In genomic region chr7:4901171-4901570, GRCm38 (mm10) we compare ENCODE assay signal across 9 mouse cellular contexts. TPM values are rescaled to one million over a fixed set of nuclear protein-coding genes. Genes with fewer than 3 reads are reported as not detected.
A peak's percentile ranks its signal among the peaks of the same experiment; 100 is the strongest.
DNase-seq lines count a peak whose midpoint lies in the region; ATAC-seq and TF ChIP-seq lines count a peak whose summit lies in the region.
"Had no signal": no experiment of that assay in that cellular context is flagged by ENCODE, and none has a peak within 500 bp of the region (broad histone marks: within the 10 kb centered on the region; RNA-seq: fewer than 3 reads in every experiment).

No protein-coding gene starts in this region.

- no peak overlapping the region for H3K27ac ChIP-seq in forebrain, postnatal 0 days (ENCODE audit: low read depth, low read length)
- H3K27ac ChIP-seq in forebrain, embryonic 16.5 days (ENCODE audit: low read length): no peak overlapping the region
- peak overlapping the region; percentile 37; the same call in 1 of the 2 replicates for H3K27ac ChIP-seq in heart, embryonic 15.5 days
- no peak overlapping the region for H3K27ac ChIP-seq in forebrain, embryonic 12.5 days

- peaks cover 11% of the 10 kb centered on the region; the same call in 1 of the 2 replicates for H3K4me1 ChIP-seq in forebrain, postnatal 0 days (ENCODE audit: insufficient read depth)
- H3K4me1 ChIP-seq in forebrain, embryonic 16.5 days (replicated peaks; ENCODE audit: control insufficient read depth, insufficient read depth, low read length): peaks cover 10% of the 10 kb centered on the region
- H3K4me1 ChIP-seq in heart, embryonic 15.5 days (replicated peaks): peaks cover 13% of the 10 kb centered on the region
- H3K4me1 ChIP-seq in forebrain, embryonic 12.5 days: peaks cover 12% of the 10 kb centered on the region

- intact Hi-C loops in left cerebral cortex, postnatal 36 days (cut with DNase I): loop anchor here (5.0 kb wide), 1 partner anchor 59 kb away; the partner anchor contains the start of gene Shisa7

- no peak for ATAC-seq in forebrain, postnatal 0 days
- ATAC-seq in forebrain, embryonic 16.5 days: no peak
- ATAC-seq in heart, embryonic 15.5 days (replicated peaks; ENCODE audit: insufficient number of reproducible peaks, insufficient read depth, low FRiP score, low read depth): no peak
- no peak for ATAC-seq in forebrain, embryonic 12.5 days (ENCODE audit: low FRiP score)

- no peak overlapping the region for H3K9ac ChIP-seq in forebrain, postnatal 0 days
- H3K9ac ChIP-seq in forebrain, embryonic 16.5 days (replicated peaks; ENCODE audit: low read depth, low read length): no peak overlapping the region
- H3K9ac ChIP-seq in heart, embryonic 15.5 days: no peak overlapping the region
- no peak overlapping the region for H3K9ac ChIP-seq in forebrain, embryonic 12.5 days

- WGBS in forebrain, postnatal 0 days: 48% methylated on average over 8 of the region's 8 CpGs
- 47% methylated on average over 8 of the region's 8 CpGs for WGBS in forebrain, embryonic 16.5 days
- 50% methylated on average over 8 of the region's 8 CpGs for WGBS in heart, embryonic 15.5 days
- 41% methylated on average over 8 of the region's 8 CpGs for WGBS in forebrain, embryonic 12.5 days

- H3K36me3 ChIP-seq in forebrain, postnatal 0 days (ENCODE audit: insufficient read depth): no peaks in the 10 kb centered on the region
- H3K36me3 ChIP-seq in forebrain, embryonic 16.5 days (ENCODE audit: control insufficient read depth, insufficient read depth): no peaks in the 10 kb centered on the region
- H3K36me3 ChIP-seq in heart, embryonic 15.5 days: no peaks in the 10 kb centered on the region
- H3K36me3 ChIP-seq in splenic B cell, adult 2 months (ENCODE audit: control insufficient read depth, insufficient read depth, low read length, poor library complexity, severe bottlenecking): no peaks in the 10 kb centered on the region
- H3K36me3 ChIP-seq in forebrain, embryonic 12.5 days (replicated peaks): no peaks in the 10 kb centered on the region

- H3K27me3 ChIP-seq in forebrain, postnatal 0 days (ENCODE audit: insufficient read depth, low read length): no peaks in the 10 kb centered on the region
- no peaks in the 10 kb centered on the region for H3K27me3 ChIP-seq in forebrain, embryonic 16.5 days (replicated peaks; ENCODE audit: control insufficient read depth, insufficient read depth, low read length)
- no peaks in the 10 kb centered on the region for H3K27me3 ChIP-seq in heart, embryonic 15.5 days
- peaks cover 2% of the 10 kb centered on the region; the same call in 1 of the 2 replicates for H3K27me3 ChIP-seq in splenic B cell, adult 2 months (ENCODE audit: control insufficient read depth, insufficient read depth, low read length, poor library complexity, severe bottlenecking)
- H3K27me3 ChIP-seq in forebrain, embryonic 12.5 days: peaks cover 17% of the 10 kb centered on the region

- peak; percentile 69 for TF ChIP-seq CTCF in forebrain, postnatal 0 days (IDR thresholded peaks at IDR 0.05; ENCODE audit: low read depth)

- H3K9me3 ChIP-seq in forebrain, postnatal 0 days (ENCODE audit: low read length): no peaks in the 10 kb centered on the region
- no peaks in the 10 kb centered on the region for H3K9me3 ChIP-seq in forebrain, embryonic 16.5 days (ENCODE audit: control insufficient read depth, low read length)
- H3K9me3 ChIP-seq in heart, embryonic 15.5 days (replicated peaks): no peaks in the 10 kb centered on the region
- H3K9me3 ChIP-seq in forebrain, embryonic 12.5 days: peaks cover 5% of the 10 kb centered on the region

- no peak overlapping the region for H3K4me2 ChIP-seq in forebrain, postnatal 0 days (ENCODE audit: low read depth)
- no peak overlapping the region for H3K4me2 ChIP-seq in forebrain, embryonic 16.5 days (ENCODE audit: low read length)
- peak overlapping the region; percentile 69 for H3K4me2 ChIP-seq in heart, embryonic 15.5 days
- H3K4me2 ChIP-seq in forebrain, embryonic 12.5 days: no peak overlapping the region

- H3K4me3 ChIP-seq in forebrain, postnatal 0 days (ENCODE audit: low read depth, low read length): no peak overlapping the region
- no peak overlapping the region for H3K4me3 ChIP-seq in forebrain, embryonic 16.5 days (replicated peaks; ENCODE audit: low read length)
- H3K4me3 ChIP-seq in heart, embryonic 15.5 days: no peak overlapping the region; the same call in 1 of the 2 replicates
- no peak overlapping the region for H3K4me3 ChIP-seq in forebrain, embryonic 12.5 days (replicated peaks)

- DNase-seq in forebrain, postnatal 0 days: peak; percentile 32
- DNase-seq in right cerebral cortex, postnatal 14 days: peak; percentile 51
- DNase-seq in right cerebral cortex, adult 18-20 months: no peak
- DNase-seq in splenic B cell, adult 2 months (ENCODE audit: low read depth, low spot score): peak; percentile 53
- DNase-seq in left cerebral cortex, postnatal 36 days (ENCODE audit: low spot score in 2 of 2): no peak

RNA-seq across cellular contexts. Expression of gene Gm36210, which starts 5.1 kb away (rescaled TPM):
- 0.48 and 0.85 TPM in 2 replicates for total RNA-seq in forebrain, postnatal 0 days (2014; rRNA removed)
- polyA plus RNA-seq in forebrain, postnatal 0 days (2015; fragmentation: Nextera tagmentation; extraction: Ambion mirVana): 0.29 and 0.47 TPM in 2 replicates
- polyA plus RNA-seq in forebrain, embryonic 16.5 days (2015; fragmentation: Nextera tagmentation; extraction: Ambion mirVana): 0.25 and 0.60 TPM in 2 replicates
- not detected in 2 replicates for polyA plus RNA-seq in heart, embryonic 15.5 days (2015; fragmentation: Nextera tagmentation; extraction: Ambion mirVana)
- total RNA-seq in left cerebral cortex, postnatal 36 days (2021): under 1 TPM in 1 of 2 experiments, not detected in 1; 0.32 TPM
- 0.24 and 0.41 TPM in 2 replicates for polyA plus RNA-seq in forebrain, embryonic 12.5 days (2016; fragmentation: Nextera tagmentation; extraction: Ambion mirVana)
- polyA plus RNA-seq: intestine, embryonic 14.5 days had no signal

RNA-seq across cellular contexts. Expression of gene Zfp628, which starts 13.8 kb away (rescaled TPM):
- total RNA-seq in forebrain, postnatal 0 days (2014; rRNA removed): 5.4 and 9.2 TPM in 2 replicates
- polyA plus RNA-seq in forebrain, postnatal 0 days (2015; fragmentation: Nextera tagmentation; extraction: Ambion mirVana): 5.8 and 6.0 TPM in 2 replicates
- 3.4 and 3.9 TPM in 2 replicates for polyA plus RNA-seq in forebrain, embryonic 16.5 days (2015; fragmentation: Nextera tagmentation; extraction: Ambion mirVana)
- polyA plus RNA-seq in heart, embryonic 15.5 days (2015; fragmentation: Nextera tagmentation; extraction: Ambion mirVana): 2.1 and 3.0 TPM in 2 replicates
- 10 to 100 TPM; 14.0 to 17.0 TPM for total RNA-seq in left cerebral cortex, postnatal 36 days (2021)
- polyA plus RNA-seq in forebrain, embryonic 12.5 days (2016; fragmentation: Nextera tagmentation; extraction: Ambion mirVana): 4.0 and 4.6 TPM in 2 replicates

RNA-seq across cellular contexts. Expression of gene Nat14, which starts 20.7 kb away (rescaled TPM):
- 45.5 and 69.9 TPM in 2 replicates for total RNA-seq in forebrain, postnatal 0 days (2014; rRNA removed)
- 20.5 and 54.3 TPM in 2 replicates for polyA plus RNA-seq in forebrain, postnatal 0 days (2015; fragmentation: Nextera tagmentation; extraction: Ambion mirVana)
- polyA plus RNA-seq in forebrain, embryonic 16.5 days (2015; fragmentation: Nextera tagmentation; extraction: Ambion mirVana): 32.0 and 38.3 TPM in 2 replicates
- polyA plus RNA-seq in heart, embryonic 15.5 days (2015; fragmentation: Nextera tagmentation; extraction: Ambion mirVana): 4.2 and 5.3 TPM in 2 replicates
- total RNA-seq in left cerebral cortex, postnatal 36 days (2021): 100 to 1,000 TPM; 103 to 106 TPM
- polyA plus RNA-seq in forebrain, embryonic 12.5 days (2016; fragmentation: Nextera tagmentation; extraction: Ambion mirVana): 18.1 and 19.4 TPM in 2 replicates

RNA-seq across cellular contexts. Expression of gene Isoc2a, which starts 24.2 kb away (rescaled TPM):
- 4.8 and 4.9 TPM in 2 replicates for total RNA-seq in forebrain, postnatal 0 days (2014; rRNA removed)
- polyA plus RNA-seq in forebrain, postnatal 0 days (2015; fragmentation: Nextera tagmentation; extraction: Ambion mirVana): 0.26 and 0.39 TPM in 2 replicates
- 0.52 and 0.92 TPM in 2 replicates for polyA plus RNA-seq in forebrain, embryonic 16.5 days (2015; fragmentation: Nextera tagmentation; extraction: Ambion mirVana)
- polyA plus RNA-seq in heart, embryonic 15.5 days (2015; fragmentation: Nextera tagmentation; extraction: Ambion mirVana): 1.3 and 1.6 TPM in 2 replicates
- total RNA-seq in left cerebral cortex, postnatal 36 days (2021): 10 to 100 TPM; 10.3 to 13.5 TPM
- 0.70 and 0.89 TPM in 2 replicates for polyA plus RNA-seq in forebrain, embryonic 12.5 days (2016; fragmentation: Nextera tagmentation; extraction: Ambion mirVana)

RNA-seq across cellular contexts. Expression of gene Ssc5d, which starts 24.4 kb away (rescaled TPM):
- total RNA-seq in forebrain, postnatal 0 days (2014; rRNA removed): 0.54 and 1.7 TPM in 2 replicates
- polyA plus RNA-seq in forebrain, postnatal 0 days (2015; fragmentation: Nextera tagmentation; extraction: Ambion mirVana): 0.51 and 0.63 TPM in 2 replicates
- 0.34 and 0.39 TPM in 2 replicates for polyA plus RNA-seq in forebrain, embryonic 16.5 days (2015; fragmentation: Nextera tagmentation; extraction: Ambion mirVana)
- 2.6 and 3.3 TPM in 2 replicates for polyA plus RNA-seq in heart, embryonic 15.5 days (2015; fragmentation: Nextera tagmentation; extraction: Ambion mirVana)
- total RNA-seq in left cerebral cortex, postnatal 36 days (2021): 1 to 10 TPM in 1 of 2 experiments, under 1 TPM in 1; 0.84 to 3.6 TPM
- 0.89 and 1.4 TPM in 2 replicates for polyA plus RNA-seq in forebrain, embryonic 12.5 days (2016; fragmentation: Nextera tagmentation; extraction: Ambion mirVana)

Comparison
In these comparisons a context has a peak if more than half of its experiments do, and no peak if none do; other contexts are left out.
1. DNase-seq: peak in forebrain, postnatal 0 days (single experiment), right cerebral cortex, postnatal 14 days (single experiment) and splenic B cell, adult 2 months (single experiment); none in right cerebral cortex, adult 18-20 months (single experiment) and left cerebral cortex, postnatal 36 days (0 of 2).